Mouse (Mus musculus) heart, embryonic 12.5 days (tissue): ENCODE results near the gene Eef2. TPM values are rescaled to one million over a fixed set of nuclear protein-coding genes. Genes with fewer than 3 reads are reported as not detected.
A peak's percentile ranks its signal among the peaks of the same experiment; 100 is the strongest.

Source experiments
- ATAC-seq: fragments of 200-750 bp; cut with Nextera tagmentation; 2 replicates; pipeline ENCODE4 v1.8.0; 2017; ENCODE audit warnings: moderate TSS enrichment, moderate library complexity; ENCODE audit not compliant: insufficient number of reproducible peaks, low FRiP score
- H3K27ac ChIP-seq: fragments of 300-500 bp; sonication (generic); 2 replicates; pipeline ENCODE4 v1.5.1; 2016; ENCODE audit warnings: mild to moderate bottlenecking, moderate library complexity; ENCODE audit not compliant: poor library complexity, severe bottlenecking
- H3K27me3 ChIP-seq: fragments of 300-500 bp; sonication (generic); replicated peaks from 2 replicates; pipeline ENCODE4 v1.6.1; 2016; ENCODE audit warnings: mild to moderate bottlenecking, moderate library complexity
- H3K36me3 ChIP-seq: fragments of 300-500 bp; sonication (generic); 2 replicates; pipeline ENCODE4 v1.6.1; 2016; ENCODE audit warnings: mild to moderate bottlenecking, moderate library complexity
- H3K4me1 ChIP-seq: fragments of 300-500 bp; sonication (generic); replicated peaks from 2 replicates; pipeline ENCODE4 v1.6.1; 2016; ENCODE audit warnings: mild to moderate bottlenecking
- H3K4me2 ChIP-seq: fragments of 300-500 bp; sonication (generic); 2 replicates; pipeline ENCODE4 v1.6.1; 2016; ENCODE audit warnings: mild to moderate bottlenecking, moderate library complexity
- H3K4me3 ChIP-seq: fragments of 300-500 bp; sonication (generic); 2 replicates; pipeline ENCODE4 v1.5.1; 2016; ENCODE audit warnings: mild to moderate bottlenecking
- H3K9ac ChIP-seq: fragments of 300-500 bp; sonication (generic); 2 replicates; pipeline ENCODE4 v1.6.1; 2016; ENCODE audit warnings: mild to moderate bottlenecking, moderate library complexity
- H3K9me3 ChIP-seq: fragments of 300-500 bp; sonication (generic); replicated peaks from 2 replicates; pipeline ENCODE4 v1.6.1; 2016; ENCODE audit warnings: mild to moderate bottlenecking, moderate library complexity
- WGBS: fragments of 180-500 bp; shearing (Covaris S2); methylation state at CpG from one replicate; pipeline ENCODE4 v1.1.7; 2016; 5-methylcytosine and 5-hydroxymethylcytosine counted together
- polyA plus RNA-seq: library from polyadenylated mRNA; unstranded; fragments of >200 nt; fragmentation: Nextera tagmentation; extraction: Ambion mirVana; gene quantifications from 2 replicates; pipeline ENCODE4 v1.2.1, GENCODE M21; 2016

Eef2 gene
- polyA plus RNA-seq, 1 experiment from 2014 or later = 408 TPM

DNA sequence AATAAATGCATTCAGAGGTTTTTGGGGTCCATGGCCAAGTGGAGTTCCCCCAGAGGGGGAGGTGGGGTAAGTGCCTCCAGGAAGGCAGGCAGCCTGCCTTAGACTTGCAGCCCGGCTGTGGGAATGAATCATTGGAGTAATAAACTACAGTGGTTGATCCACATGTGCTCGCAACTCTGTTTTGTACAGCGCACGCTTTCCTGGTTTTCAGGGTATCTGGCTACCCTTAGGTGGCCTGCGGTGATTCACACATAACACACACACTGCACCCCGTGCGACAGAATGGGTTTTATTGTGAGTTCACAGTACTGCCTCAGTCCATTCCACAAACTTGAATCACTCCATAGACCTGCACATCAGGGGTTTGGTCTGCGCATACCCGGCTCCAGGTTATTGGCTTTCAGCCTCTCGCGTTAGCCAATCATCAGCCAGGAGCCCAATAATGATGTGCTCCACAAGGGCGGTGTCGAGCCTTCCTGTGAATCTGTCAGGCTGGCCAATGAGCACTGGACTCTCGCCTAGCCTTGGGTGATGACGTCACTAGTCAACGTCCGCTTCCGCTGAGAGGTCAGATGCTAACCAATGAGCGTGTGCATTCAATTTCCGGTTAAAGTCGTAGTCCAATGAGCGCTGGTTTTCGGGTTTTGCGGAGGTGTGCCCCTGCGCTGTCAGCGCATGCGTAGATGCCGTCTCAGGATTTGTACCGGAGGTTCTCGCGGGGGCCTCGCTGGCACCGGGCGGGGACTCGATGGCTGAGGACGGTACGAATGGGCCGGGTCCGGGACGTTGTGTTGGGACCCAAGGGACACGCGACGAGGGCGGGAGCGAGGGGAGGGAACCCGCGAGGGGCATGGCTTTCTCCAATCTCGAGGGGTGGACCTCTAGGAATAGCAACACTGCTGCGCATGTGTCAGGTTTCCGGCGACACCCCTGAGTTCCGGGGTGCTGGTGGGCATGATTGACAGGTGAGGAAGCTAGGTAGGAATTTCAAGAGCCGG is 6.2 kb downstream of the Eef2 start, which contains the start of gene Dapk3:
Dapk3 (plus strand) TSS at position 670 of the 998 bp plus-strand sequence.
- peak within 1 kb of the TSS; percentile 77 for H3K9ac ChIP-seq
- no peaks in the 10 kb centered on the region for H3K27me3 ChIP-seq
- ATAC-seq = peak; percentile 92
- H3K4me3 ChIP-seq = peak within 1 kb of the TSS; percentile 77
- WGBS = 5% methylated on average over 53 of the region's 53 CpGs
- peak within 1 kb of the TSS; percentile 91 for H3K27ac ChIP-seq
- H3K4me2 ChIP-seq = peak within 1 kb of the TSS; percentile 80
- no peaks in the 10 kb centered on the region for H3K9me3 ChIP-seq
- peaks cover 77% of the 10 kb centered on the region for H3K36me3 ChIP-seq
- H3K4me1 ChIP-seq = peaks cover 68% of the 10 kb centered on the region

DNA sequence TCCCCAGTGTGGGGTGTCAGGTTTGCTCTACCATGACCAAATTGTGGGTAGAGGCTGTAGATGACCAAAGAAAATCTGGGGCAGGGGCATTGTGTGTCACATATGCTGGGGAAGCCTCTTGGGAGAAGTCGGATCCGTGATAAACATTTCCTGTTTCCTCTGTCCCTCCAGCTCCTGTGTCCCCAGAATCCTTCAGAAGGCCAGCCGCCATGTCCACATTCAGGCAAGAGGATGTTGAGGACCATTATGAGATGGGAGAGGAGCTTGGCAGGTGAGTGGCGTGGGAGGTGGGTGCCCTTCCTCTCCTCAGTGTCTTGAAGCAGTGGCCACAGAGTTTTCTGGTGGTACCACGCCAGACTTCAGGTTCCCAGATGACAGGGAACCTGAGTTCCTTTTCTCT is 7.4 kb downstream of the Eef2 start, which contains the start of gene 4930442H23Rik:
4930442H23Rik (minus strand) TSS at position 45 of the 400 bp plus-strand sequence.
- WGBS = 67% methylated on average over 5 of the region's 5 CpGs
- peaks cover 75% of the 10 kb centered on the region for H3K36me3 ChIP-seq
- no peak for ATAC-seq

GRCm38 (mm10) chr10:81184765-81185164 is 8.3 kb downstream of the Eef2 start:
- Histone ChIP-seq H3K4me3 (no peak overlapping the region), H3K4me1 (peaks cover 50% of the 10 kb centered on the region), H3K36me3 (peaks cover 72% of the 10 kb centered on the region), H3K27me3 (no peaks in the 10 kb centered on the region), H3K4me2 (peak overlapping the region; percentile 80), H3K9me3 (no peaks in the 10 kb centered on the region), H3K27ac (peak overlapping the region; percentile 90), H3K9ac (peak overlapping the region; percentile 36; the same call in 1 of the 2 replicates)
- 10% methylated on average over 4 of the region's 4 CpGs for WGBS
- 0 out of 2 replicates have a peak, but pooled peaks have one; percentile 9 for ATAC-seq

More for the DNA sequence above, 7.4 kb downstream of the Eef2 start, which contains the start of gene 4930442H23Rik:
- peaks cover 57% of the 10 kb centered on the region for H3K4me1 ChIP-seq
- H3K4me2 ChIP-seq = peak within 1 kb of the TSS; percentile 80
- H3K4me3 ChIP-seq = peak within 1 kb of the TSS; percentile 77
- H3K27me3 ChIP-seq = no peaks in the 10 kb centered on the region
- no peaks in the 10 kb centered on the region for H3K9me3 ChIP-seq
- H3K27ac ChIP-seq = peak within 1 kb of the TSS; percentile 91
- H3K9ac ChIP-seq = peak within 1 kb of the TSS; percentile 77

DNA sequence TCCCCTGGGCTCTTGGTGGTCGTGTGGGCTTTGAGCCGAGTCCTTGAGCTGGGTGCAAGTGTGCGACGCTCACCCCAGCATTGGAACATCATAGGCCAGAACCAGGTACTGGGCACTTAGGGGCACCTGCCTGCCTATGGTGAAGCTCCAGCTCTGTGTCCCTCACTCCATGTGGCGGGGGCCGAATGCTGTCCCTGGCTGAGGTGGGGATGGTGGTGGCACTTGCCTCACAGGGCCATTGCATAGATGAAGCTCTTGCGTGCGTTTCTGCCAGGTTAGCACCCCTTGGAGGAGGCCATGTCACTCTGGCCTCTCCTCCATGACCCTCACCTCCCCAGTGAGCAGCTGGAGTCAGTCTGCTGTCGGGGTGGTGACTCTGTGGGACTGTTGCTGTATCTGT is 10.7 kb downstream of the Eef2 start:
- Histone ChIP-seq H3K9me3 (no peaks in the 10 kb centered on the region), H3K4me2 (no peak overlapping the region), H3K36me3 (peaks cover 62% of the 10 kb centered on the region), H3K27me3 (no peaks in the 10 kb centered on the region), H3K27ac (no peak overlapping the region), H3K4me3 (0 out of 2 replicates have a peak overlapping the region, but pooled peaks have one; percentile 1), H3K9ac (0 out of 2 replicates have a peak overlapping the region, but pooled peaks have one; percentile 15), H3K4me1 (peaks cover 51% of the 10 kb centered on the region)
- ATAC-seq = no peak
- 90% methylated on average over 9 of the region's 9 CpGs for WGBS

DNA sequence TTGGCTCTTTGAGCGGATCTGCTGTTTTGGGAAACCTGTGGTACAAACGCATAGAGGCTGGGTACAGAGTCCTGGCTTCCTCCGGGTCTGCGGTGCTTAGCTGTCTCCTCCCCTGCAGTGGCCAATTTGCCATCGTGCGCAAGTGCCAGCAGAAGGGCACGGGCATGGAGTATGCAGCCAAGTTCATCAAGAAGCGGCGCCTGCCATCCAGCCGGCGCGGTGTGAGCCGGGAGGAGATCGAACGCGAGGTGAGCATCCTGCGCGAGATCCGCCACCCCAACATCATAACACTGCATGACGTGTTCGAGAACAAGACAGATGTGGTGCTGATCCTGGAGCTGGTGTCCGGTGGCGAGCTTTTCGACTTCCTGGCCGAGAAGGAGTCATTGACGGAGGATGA is 13.4 kb downstream of the Eef2 start:
- Histone ChIP-seq H3K27me3 (0 out of 2 replicates have a peak, but pooled peaks cover 6% of the 10 kb centered on the region), H3K9ac (no peak overlapping the region), H3K9me3 (no peaks in the 10 kb centered on the region), H3K4me3 (no peak overlapping the region), H3K4me2 (no peak overlapping the region), H3K36me3 (peaks cover 50% of the 10 kb centered on the region), H3K4me1 (peaks cover 52% of the 10 kb centered on the region), H3K27ac (no peak overlapping the region)
- ATAC-seq = no peak
- WGBS = 80% methylated on average over 26 of the region's 26 CpGs

GRCm38 (mm10) chr10:81190236-81190911 is 13.9 kb downstream of the Eef2 start:
- 73% methylated on average over 31 of the region's 31 CpGs for WGBS

GRCm38 (mm10) chr10:81190912-81191321 is 14.5 kb downstream of the Eef2 start:
- H3K9ac ChIP-seq = 0 out of 2 replicates have a peak overlapping the region, but pooled peaks have one; percentile 1
- H3K36me3 ChIP-seq = peaks cover 40% of the 10 kb centered on the region
- peak overlapping the region; percentile 93; the same call in 1 of the 2 replicates for H3K27ac ChIP-seq
- H3K4me1 ChIP-seq = peaks cover 44% of the 10 kb centered on the region
- H3K4me3 ChIP-seq = no peak overlapping the region
- ATAC-seq = no peak
- 0 out of 2 replicates have a peak, but pooled peaks cover 12% of the 10 kb centered on the region for H3K27me3 ChIP-seq
- 57% methylated on average over 6 of the region's 6 CpGs for WGBS
- H3K4me2 ChIP-seq = no peak overlapping the region
- H3K9me3 ChIP-seq = no peaks in the 10 kb centered on the region

More at GRCm38 (mm10) chr10:81190236-81190911, 13.9 kb downstream of the Eef2 start:
- ATAC-seq = no peak
- Histone ChIP-seq H3K4me3 (no peak overlapping the region), H3K27ac (no peak overlapping the region), H3K9ac (no peak overlapping the region), H3K9me3 (no peaks in the 10 kb centered on the region), H3K4me2 (no peak overlapping the region), H3K4me1 (peaks cover 46% of the 10 kb centered on the region), H3K36me3 (peaks cover 44% of the 10 kb centered on the region), H3K27me3 (0 out of 2 replicates have a peak, but pooled peaks cover 11% of the 10 kb centered on the region)

- Histone ChIP-seq H3K27me3 (peaks cover 15% of the 10 kb centered on the region; the same call in 1 of the 2 replicates), H3K9me3 (no peaks in the 10 kb centered on the region), H3K4me1 (peaks cover 44% of the 10 kb centered on the region), H3K36me3 (peaks cover 40% of the 10 kb centered on the region), H3K27ac (peak overlapping the region; percentile 93; the same call in 1 of the 2 replicates), H3K9ac (peak overlapping the region; percentile 84; the same call in 1 of the 2 replicates), H3K4me2 (peak overlapping the region; percentile 89), H3K4me3 (no peak overlapping the region)
- 74% methylated on average over 18 of the region's 18 CpGs for WGBS
- no peak for ATAC-seq
These were observed 15.0 kb downstream of the Eef2 start for GRCm38 (mm10) chr10:81191342-81191982.

DNA sequence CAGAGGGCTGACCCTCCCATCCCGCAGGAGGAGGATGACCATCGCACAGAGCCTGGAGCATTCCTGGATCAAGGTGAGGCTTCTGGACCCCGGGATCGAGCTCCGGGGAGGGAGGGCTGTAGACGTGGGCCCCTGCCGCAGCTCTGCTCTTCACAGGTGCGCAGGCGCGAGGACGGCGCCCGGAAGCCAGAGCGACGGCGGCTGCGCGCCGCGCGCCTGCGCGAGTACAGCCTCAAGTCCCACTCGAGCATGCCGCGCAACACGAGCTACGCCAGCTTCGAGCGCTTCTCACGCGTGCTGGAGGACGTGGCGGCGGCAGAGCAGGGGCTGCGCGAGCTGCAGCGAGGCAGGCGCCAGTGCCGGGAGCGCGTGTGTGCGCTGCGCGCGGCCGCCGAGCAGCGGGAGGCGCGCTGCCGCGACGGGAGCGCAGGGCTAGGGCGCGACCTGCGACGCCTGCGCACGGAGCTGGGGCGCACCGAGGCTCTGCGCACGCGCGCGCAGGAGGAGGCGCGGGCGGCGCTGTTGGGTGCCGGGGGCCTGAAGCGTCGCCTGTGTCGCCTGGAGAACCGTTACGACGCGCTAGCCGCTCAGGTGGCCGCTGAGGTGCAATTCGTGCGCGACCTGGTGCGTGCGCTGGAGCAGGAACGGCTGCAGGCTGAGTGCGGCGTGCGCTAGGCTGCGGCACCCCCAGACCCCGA is 16.0 kb downstream of the Eef2 start:
- peaks cover 18% of the 10 kb centered on the region; the same call in 1 of the 2 replicates for H3K27me3 ChIP-seq
- H3K27ac ChIP-seq = peak overlapping the region; percentile 93
- peaks cover 43% of the 10 kb centered on the region for H3K4me1 ChIP-seq
- peak overlapping the region; percentile 54 for H3K4me3 ChIP-seq
- peaks cover 32% of the 10 kb centered on the region for H3K36me3 ChIP-seq
- 1% methylated on average over 93 of the region's 93 CpGs for WGBS
- H3K9me3 ChIP-seq = no peaks in the 10 kb centered on the region
- H3K9ac ChIP-seq = peak overlapping the region; percentile 84
- H3K4me2 ChIP-seq = peak overlapping the region; percentile 89
- peak; percentile 82 for ATAC-seq
